Mouse (Mus musculus): Measurements from ENCODE around the gene Phgdh.

Gene Phgdh

DNA sequence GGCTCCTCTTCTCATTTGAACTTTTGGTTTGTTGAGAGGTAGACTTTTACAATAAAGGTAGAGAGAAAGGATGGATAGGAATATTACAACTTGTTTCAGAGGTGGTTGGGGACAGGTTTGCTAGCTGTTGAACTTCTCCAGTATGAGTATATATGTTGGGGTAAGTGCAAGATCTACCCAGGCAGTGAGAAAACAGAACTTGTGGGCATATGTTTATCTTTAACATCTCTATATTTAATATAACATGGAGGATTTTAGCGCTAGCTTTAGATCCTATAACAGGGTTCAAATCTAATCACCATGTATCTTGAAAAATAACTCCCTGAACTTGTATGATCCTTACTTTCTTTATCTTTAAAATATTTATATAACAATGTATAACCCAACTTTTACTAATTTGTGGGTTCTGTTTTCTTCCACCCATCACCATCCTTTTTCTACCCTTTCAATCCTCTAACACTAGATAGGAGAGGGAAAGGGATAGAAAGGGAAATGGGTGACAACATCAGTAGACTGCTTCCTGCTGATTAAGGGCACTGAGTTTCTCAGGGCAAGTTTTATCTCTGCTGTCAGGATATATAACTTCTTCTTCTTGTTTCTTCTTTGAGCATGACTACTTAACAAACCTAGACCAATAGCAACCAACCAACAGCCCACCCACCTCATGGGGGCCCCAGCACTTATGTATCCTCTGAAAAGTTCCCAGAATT, 40.2 kb downstream of the Phgdh start:
- no peak for DNase-seq (ENCODE audit: low read depth, low spot score)

GRCm38 (mm10) chr3:98295965-98296364, 43.8 kb downstream of the Phgdh start:
- no peak for DNase-seq (ENCODE audit: low read depth, low spot score)

- no peak for DNase-seq (ENCODE audit: low read depth, low spot score)
These were observed 48.7 kb downstream of the Phgdh start for GRCm38 (mm10) chr3:98291044-98291443.

- no peak for DNase-seq (ENCODE audit: low read depth, low spot score)
These were observed 56.6 kb downstream of the Phgdh start for GRCm38 (mm10) chr3:98283205-98283604.

DNA sequence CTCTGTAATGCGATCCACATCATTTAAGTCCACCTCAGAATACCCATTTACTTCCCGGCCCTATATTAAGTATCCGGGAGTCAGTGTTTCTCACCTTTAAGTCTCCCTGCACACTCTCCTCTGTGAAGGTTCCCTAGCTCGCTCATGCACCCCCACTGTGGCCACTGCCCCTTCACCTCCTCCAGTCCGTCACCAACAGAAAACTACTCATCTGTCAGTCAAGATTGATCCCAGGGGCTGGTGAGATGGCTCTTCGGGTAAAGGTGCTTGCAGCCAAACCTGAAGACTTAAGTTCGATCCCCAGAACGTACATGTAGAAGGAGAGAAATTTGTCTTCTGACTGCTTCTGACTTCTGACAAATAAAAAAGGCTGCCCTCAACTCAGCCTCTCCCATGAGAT, 57.4 kb downstream of the Phgdh start:
- DNase-seq (ENCODE audit: low read depth, low spot score) = no peak

DNA sequence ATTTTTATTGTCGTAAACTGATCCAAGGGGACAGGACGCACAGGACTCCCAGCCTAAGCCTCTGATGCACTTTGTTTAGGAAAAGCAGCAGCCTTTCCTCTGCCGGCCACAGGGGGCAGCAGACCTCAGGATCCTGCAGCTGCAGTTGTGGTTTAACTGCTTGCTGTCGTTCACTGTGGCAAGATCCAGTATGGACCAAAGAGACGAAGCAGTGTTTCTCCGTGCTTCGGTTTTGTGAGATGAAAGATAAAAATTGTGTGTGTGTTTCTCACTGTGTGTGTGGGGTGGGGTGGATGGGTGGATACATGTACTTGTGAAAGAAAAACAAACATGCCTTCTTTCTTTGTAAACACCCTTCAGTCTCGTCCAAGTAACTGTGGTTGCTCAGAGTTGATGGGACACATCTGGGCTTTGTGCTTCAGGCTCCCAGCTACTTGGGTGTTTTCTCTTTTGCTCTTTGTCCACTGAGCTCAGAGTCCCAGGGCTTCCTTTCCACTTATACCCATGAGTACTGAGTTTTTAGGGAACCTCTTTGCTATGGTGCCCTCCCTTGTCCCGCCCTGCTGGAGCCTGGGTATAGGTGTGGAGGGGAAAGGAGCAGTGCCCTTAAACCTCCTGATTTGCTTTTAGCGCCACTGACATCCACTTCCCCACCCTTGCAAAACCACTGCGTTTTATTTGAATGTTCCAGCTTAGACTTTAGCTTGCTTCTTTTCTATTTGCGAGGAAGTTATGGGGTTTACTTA, 58.7 kb downstream of the Phgdh start:
- DNase-seq (ENCODE audit: low read depth, low spot score) = peak; percentile 27

DNA sequence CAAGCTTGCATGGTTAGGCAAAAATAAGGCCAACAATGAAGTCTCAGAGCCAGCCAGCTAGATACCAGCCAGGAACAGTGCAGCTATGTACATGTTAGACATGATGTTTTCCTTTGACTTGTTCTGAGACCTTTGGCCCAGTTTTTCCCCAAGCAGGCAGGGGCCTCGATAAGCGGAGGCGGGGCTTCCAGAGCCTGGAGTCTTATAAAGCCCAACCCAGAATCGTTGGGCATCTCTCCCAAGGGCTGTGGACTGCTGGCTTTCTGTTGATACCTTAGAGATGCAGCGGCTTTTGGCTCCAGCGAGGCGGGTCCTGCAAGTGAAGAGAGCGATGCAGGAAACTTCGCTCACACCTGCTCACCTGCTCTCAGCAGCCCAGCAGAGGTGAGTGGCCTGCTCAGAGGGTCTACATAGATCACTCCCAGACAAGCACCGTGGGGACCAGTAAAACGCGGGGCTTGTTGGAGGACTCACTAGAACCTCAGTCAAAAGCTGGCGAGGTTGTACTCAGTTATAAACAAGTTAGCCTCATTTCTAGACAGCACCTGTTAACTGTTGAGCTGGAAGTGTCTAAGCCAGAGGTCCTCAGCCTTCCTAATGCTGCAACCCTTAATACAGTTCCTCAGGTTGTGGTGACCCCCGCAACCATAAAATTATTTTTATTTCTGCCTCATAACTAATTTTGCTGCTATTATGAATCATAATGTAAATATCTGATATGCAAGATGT, 59.4 kb downstream of the Phgdh start, which contains the start of gene Hmgcs2:
Gene Hmgcs2, plus strand, starts transcription at position 232 of the 729 bp plus-strand sequence.
- DNase-seq (ENCODE audit: low read depth, low spot score) = peak; percentile 12

DNA sequence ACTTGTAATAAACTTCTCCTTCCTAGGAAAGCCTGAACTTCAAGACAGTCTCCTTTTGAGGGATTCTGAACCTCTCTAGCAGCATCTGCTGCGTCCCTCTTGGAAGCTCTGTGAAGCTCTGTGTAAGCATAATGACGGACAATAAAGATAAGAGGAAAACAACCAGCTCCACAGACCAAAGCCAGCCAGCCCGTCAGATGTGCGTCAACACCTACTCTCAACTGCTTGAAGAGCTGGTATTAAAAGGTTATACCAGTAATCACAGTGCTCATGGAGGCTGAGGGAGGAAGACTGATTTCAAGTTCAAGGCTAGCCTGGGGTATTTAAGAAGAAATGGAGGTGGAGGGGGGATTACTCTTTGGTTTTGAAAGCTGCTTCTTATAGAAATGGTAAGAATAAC, 60.1 kb downstream of the Phgdh start:
- no peak for DNase-seq (ENCODE audit: low read depth, low spot score)

GRCm38 (mm10) chr3:98273623-98274398, 66.0 kb downstream of the Phgdh start:
- DNase-seq (ENCODE audit: low read depth, low spot score) = no peak

- no peak for DNase-seq (ENCODE audit: low read depth, low spot score)
These were observed 72.5 kb downstream of the Phgdh start for GRCm38 (mm10) chr3:98267249-98267651.
